Mouse (Mus musculus): Measurements from ENCODE around the gene Plg. TPM values are rescaled to one million over a fixed set of nuclear protein-coding genes. Genes with fewer than 3 reads are reported as not detected.

Plg gene
- polyA plus RNA-seq, 1 experiment from 2014 or later, result 0.10 TPM

DNA sequence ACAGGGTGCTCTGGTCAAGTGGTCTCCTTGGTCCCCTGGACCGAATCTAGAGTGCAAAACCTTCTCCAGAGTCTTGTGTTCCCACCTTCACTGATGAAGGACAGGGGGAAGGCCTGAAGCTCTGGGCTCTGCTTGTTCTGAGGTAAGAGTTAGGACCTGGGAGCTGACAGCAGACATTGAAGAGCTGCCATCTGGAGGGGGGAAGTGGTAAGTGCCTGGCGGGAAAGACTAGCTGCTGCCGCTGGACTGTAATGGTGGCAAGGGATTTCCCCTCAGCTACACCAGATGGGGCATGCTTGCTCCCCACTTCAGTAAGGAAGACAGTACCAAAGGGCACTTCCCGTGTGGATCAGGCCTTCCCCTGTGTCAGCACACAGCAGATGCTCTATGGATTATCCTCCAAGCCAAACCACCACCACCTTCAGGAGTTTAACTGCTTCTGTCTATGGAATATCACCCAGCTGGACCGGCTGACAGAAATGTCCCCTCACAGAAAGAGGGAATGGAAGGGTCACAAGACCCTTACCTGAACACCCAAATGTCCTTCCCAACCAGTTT is 11.0 kb upstream of the Plg start:
- Histone ChIP-seq H3K4me2 (no peak overlapping the region), H3K4me3 (replicated peaks) (no peak overlapping the region), H3K9me3 (replicated peaks) (no peaks in the 10 kb centered on the region), H3K9ac (replicated peaks) (no peak overlapping the region), H3K36me3 (no peaks in the 10 kb centered on the region), H3K27me3 (replicated peaks) (no peaks in the 10 kb centered on the region), H3K27ac (replicated peaks) (no peak overlapping the region), H3K4me1 (peaks cover 6% of the 10 kb centered on the region; the same call in 1 of the 2 replicates)
- 37% methylated on average over 5 of the region's 5 CpGs for WGBS
- ATAC-seq (ENCODE audit: low FRiP score), result peak; percentile 78

DNA sequence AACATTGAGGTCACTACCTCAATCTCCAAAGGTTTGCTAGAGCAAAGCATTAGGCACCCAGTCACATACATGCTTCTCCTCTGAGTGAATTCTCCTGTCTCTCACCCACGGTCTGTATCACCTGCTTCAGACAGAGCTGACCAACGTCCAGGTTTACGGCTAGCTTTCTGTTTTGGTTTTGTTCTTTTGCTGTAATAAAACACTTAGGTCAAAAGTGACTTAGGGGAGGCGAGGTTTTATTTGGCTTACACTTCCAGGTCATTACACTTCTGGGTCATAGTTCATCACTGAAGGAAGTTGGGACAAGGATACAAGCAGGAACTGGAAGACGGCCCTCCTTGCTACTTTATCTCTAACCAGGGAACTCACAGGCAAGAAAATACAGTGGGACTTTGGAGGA is 9.0 kb upstream of the Plg start:
- H3K4me1 ChIP-seq, result peaks cover 6% of the 10 kb centered on the region; the same call in 1 of the 2 replicates
- no peak overlapping the region for H3K27ac ChIP-seq (replicated peaks)
- no peaks in the 10 kb centered on the region for H3K27me3 ChIP-seq (replicated peaks)
- no peak overlapping the region for H3K9ac ChIP-seq (replicated peaks)
- no peak for ATAC-seq (ENCODE audit: low FRiP score)
- H3K4me3 ChIP-seq (replicated peaks), result no peak overlapping the region
- no peaks in the 10 kb centered on the region for H3K9me3 ChIP-seq (replicated peaks)
- WGBS, result 34% methylated on average over 5 of the region's 5 CpGs
- no peak overlapping the region for H3K4me2 ChIP-seq
- no peaks in the 10 kb centered on the region for H3K36me3 ChIP-seq

DNA sequence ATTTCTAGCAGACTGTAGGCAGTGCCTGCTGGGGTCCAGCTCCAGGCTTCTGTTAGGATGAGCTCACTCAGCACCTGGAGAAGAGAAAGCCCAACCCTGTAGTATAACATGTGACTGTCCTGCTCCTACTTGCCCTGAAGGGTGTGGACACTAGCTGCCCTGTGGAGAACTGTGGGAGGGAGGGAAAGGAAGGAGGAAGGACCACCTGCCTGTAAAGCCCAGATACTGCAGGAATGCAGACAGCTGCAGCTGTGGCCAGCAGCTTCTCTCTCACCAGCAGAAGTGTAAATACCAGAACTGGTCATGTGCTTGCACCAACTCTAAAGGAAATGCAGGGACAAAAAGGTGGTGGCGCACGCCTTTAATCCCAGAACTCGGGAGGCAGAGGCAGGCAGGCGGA is 8.1 kb upstream of the Plg start:
- H3K4me2 ChIP-seq, result no peak overlapping the region
- H3K27ac ChIP-seq (replicated peaks), result no peak overlapping the region
- WGBS, result 87% methylated on average over 4 of the region's 4 CpGs
- H3K4me1 ChIP-seq, result peaks cover 6% of the 10 kb centered on the region; the same call in 1 of the 2 replicates
- no peaks in the 10 kb centered on the region for H3K36me3 ChIP-seq
- H3K9ac ChIP-seq (replicated peaks), result no peak overlapping the region
- no peak for ATAC-seq (ENCODE audit: low FRiP score)
- H3K4me3 ChIP-seq (replicated peaks), result no peak overlapping the region
- H3K9me3 ChIP-seq (replicated peaks), result no peaks in the 10 kb centered on the region
- H3K27me3 ChIP-seq (replicated peaks), result no peaks in the 10 kb centered on the region

DNA sequence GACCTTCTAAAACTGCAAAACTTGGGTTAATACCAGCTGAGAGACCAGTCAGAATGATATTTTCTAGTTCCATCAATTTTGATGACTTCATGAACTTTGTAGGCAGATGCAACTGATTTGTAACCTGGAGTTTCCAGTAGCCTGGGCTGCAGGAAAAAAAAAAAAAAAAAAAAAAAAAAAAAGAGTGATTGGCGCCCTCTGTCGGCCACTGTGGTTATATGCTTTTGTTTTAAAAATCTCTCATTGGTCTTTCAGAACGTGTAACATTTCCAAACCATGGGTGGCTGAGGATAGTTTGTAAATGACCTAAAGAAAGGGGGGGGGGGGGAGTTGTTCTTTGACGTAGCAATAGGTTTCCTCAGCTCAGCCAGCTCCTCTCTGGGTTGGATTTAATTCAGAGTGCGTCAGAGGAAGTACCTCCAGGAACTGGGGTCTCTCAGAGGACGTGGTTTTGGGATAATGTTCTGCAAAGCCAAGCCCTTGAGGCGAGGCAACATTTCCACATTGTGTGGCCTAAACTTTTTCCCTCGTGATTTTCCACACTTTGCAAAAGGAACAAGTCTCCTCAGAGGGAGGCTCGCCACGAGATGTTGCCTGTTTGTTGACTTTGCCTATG is 7.0 kb upstream of the Plg start:
- Histone ChIP-seq H3K9me3 (replicated peaks) (no peaks in the 10 kb centered on the region), H3K27me3 (replicated peaks) (no peaks in the 10 kb centered on the region), H3K9ac (replicated peaks) (no peak overlapping the region), H3K27ac (replicated peaks) (no peak overlapping the region), H3K4me2 (peak overlapping the region; percentile 37), H3K4me1 (peaks cover 6% of the 10 kb centered on the region; the same call in 1 of the 2 replicates), H3K4me3 (replicated peaks) (no peak overlapping the region), H3K36me3 (no peaks in the 10 kb centered on the region)
- WGBS, result 36% methylated on average over 10 of the region's 10 CpGs
- ATAC-seq (ENCODE audit: low FRiP score), result no peak

DNA sequence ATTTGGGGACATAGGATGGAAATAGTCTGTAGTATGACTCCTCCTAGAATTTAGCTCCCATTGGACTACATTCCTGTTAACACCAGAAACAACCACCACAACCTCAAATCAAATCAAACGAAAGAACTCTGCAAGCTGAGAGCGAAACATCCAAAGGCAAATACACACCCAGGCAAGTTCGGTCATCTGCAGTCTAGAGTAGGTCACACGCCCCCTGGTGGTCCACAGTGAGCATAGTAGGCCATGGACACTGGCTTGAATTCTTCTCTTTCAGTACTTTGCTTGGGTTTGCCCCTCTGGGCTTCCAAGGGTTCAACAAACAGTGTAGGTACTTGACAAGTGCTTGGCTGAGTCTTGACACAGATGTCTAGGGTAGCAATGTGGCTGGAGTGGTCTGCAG is 6.4 kb upstream of the Plg start:
- peaks cover 6% of the 10 kb centered on the region; the same call in 1 of the 2 replicates for H3K4me1 ChIP-seq
- no peak overlapping the region for H3K9ac ChIP-seq (replicated peaks)
- no peaks in the 10 kb centered on the region for H3K27me3 ChIP-seq (replicated peaks)
- H3K4me3 ChIP-seq (replicated peaks), result no peak overlapping the region
- no peak overlapping the region for H3K27ac ChIP-seq (replicated peaks)
- peak overlapping the region; percentile 37 for H3K4me2 ChIP-seq
- ATAC-seq (ENCODE audit: low FRiP score), result peak; percentile 37; the same call in 1 of the 2 replicates
- no peaks in the 10 kb centered on the region for H3K9me3 ChIP-seq (replicated peaks)
- H3K36me3 ChIP-seq, result no peaks in the 10 kb centered on the region
- 28% methylated on average over 4 of the region's 4 CpGs for WGBS

DNA sequence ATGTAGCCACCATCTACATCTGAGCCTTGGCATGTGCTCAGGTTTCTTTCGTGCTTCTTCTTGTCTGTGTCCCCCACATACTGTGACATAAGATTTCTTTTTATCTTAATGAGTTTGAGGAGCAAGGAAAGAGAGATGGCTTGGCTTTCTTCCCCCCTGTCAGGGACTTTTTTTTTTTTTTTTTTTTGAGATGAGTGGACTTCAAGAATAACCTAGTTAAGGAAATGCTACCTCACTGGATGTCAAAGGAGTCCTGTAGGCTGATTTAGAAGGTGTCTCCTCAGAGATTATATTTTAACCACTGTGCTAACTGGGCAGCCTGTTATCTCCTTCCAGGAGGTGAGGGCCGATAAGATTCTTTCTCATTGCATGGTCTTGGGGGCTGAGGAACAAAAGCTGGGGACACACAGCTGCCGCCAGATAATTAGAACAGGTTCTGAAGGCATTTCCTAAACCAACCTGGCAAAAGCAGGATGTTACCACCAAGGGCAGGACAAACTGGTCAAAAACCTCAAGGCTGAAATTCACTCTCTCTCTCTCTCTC is 4.7 kb upstream of the Plg start:
- 82% methylated on average over 3 of the region's 3 CpGs for WGBS
- Histone ChIP-seq H3K4me2 (no peak overlapping the region), H3K4me1 (peaks cover 6% of the 10 kb centered on the region; the same call in 1 of the 2 replicates), H3K9ac (replicated peaks) (no peak overlapping the region), H3K27me3 (replicated peaks) (no peaks in the 10 kb centered on the region), H3K9me3 (replicated peaks) (no peaks in the 10 kb centered on the region), H3K4me3 (replicated peaks) (no peak overlapping the region), H3K36me3 (no peaks in the 10 kb centered on the region), H3K27ac (replicated peaks) (no peak overlapping the region)
- ATAC-seq (ENCODE audit: low FRiP score), result no peak

DNA sequence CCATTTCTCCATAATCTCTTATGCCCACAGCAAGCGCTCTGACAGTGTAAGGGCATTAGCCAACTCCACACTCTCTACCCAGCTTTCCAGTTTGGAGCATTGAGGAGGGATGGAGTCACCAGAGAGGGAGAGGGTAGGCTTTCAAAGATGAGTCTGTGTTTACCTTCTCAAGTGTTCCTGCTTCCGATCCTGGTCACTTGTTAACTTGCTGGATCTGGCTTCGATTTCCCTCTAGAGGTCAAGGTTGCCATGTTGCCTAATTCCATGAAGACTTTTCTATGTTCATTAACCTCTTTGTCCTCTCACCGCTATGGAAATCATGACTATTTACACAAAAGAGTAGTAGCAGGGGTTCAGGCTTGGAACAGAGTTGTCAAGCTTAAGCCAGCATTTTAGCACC is 1.9 kb downstream of the Plg start:
- H3K27me3 ChIP-seq (replicated peaks), result no peaks in the 10 kb centered on the region
- no peak overlapping the region for H3K4me3 ChIP-seq (replicated peaks)
- no peak overlapping the region for H3K9ac ChIP-seq (replicated peaks)
- no peak overlapping the region for H3K4me2 ChIP-seq
- WGBS, result 95% methylated on average over 4 of the region's 4 CpGs
- no peak overlapping the region for H3K27ac ChIP-seq (replicated peaks)
- no peak for ATAC-seq (ENCODE audit: low FRiP score)
- no peaks in the 10 kb centered on the region for H3K36me3 ChIP-seq
- no peaks in the 10 kb centered on the region for H3K9me3 ChIP-seq (replicated peaks)
- H3K4me1 ChIP-seq, result 0 out of 2 replicates have a peak, but pooled peaks cover 3% of the 10 kb centered on the region

DNA sequence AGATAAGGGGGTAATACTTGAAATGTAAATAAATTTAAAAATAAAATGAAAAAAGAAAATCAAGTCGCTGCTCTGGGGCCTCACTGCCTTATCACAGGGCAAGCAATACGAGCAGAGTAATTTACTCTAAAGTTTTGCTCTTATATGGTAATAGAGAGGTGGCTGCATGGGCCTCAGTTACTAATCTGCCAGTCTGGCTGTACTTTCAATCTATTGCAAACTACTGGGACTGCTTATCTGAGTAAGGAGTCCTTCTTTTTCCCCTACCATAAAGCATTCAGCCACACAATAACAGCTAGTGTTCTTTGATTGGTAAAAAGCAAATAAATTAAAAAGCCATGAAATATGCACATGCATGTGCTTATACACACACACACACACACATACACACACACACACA is 3.2 kb downstream of the Plg start:
- WGBS, result 89% methylated on average over 2 of the region's 2 CpGs

DNA sequence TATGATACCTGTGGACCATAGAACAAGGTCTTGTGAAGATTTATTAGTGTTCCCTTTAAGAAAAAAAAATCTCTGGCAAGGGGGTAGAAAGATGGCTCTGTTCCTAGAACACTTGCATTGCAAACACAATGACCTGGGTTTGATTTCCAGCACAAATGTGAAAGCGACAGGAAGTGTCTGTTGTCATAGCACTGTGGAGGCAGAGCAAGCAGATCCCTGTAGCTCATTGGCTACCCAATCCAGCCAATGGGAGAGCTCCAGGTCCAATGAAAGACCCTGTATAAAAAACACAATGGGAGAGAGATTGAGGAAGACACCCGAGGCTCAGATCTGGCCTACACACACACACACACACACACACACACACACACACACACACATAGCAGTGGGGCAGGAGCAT is 4.1 kb downstream of the Plg start:
- 14% methylated on average over 2 of the region's 2 CpGs for WGBS
- H3K9me3 ChIP-seq (replicated peaks), result no peaks in the 10 kb centered on the region
- H3K9ac ChIP-seq (replicated peaks), result no peak overlapping the region
- no peaks in the 10 kb centered on the region for H3K36me3 ChIP-seq
- peak; percentile 80 for ATAC-seq (ENCODE audit: low FRiP score)
- H3K27me3 ChIP-seq (replicated peaks), result no peaks in the 10 kb centered on the region
- H3K27ac ChIP-seq (replicated peaks), result no peak overlapping the region
- H3K4me3 ChIP-seq (replicated peaks), result no peak overlapping the region
- no peak overlapping the region for H3K4me2 ChIP-seq
- H3K4me1 ChIP-seq, result 0 out of 2 replicates have a peak, but pooled peaks cover 3% of the 10 kb centered on the region

More for the DNA sequence above, 3.2 kb downstream of the Plg start:
- no peak for ATAC-seq (ENCODE audit: low FRiP score)
- Histone ChIP-seq H3K9ac (replicated peaks) (no peak overlapping the region), H3K36me3 (no peaks in the 10 kb centered on the region), H3K27me3 (replicated peaks) (no peaks in the 10 kb centered on the region), H3K4me1 (0 out of 2 replicates have a peak, but pooled peaks cover 3% of the 10 kb centered on the region), H3K9me3 (replicated peaks) (no peaks in the 10 kb centered on the region), H3K27ac (replicated peaks) (no peak overlapping the region), H3K4me3 (replicated peaks) (no peak overlapping the region), H3K4me2 (no peak overlapping the region)

DNA sequence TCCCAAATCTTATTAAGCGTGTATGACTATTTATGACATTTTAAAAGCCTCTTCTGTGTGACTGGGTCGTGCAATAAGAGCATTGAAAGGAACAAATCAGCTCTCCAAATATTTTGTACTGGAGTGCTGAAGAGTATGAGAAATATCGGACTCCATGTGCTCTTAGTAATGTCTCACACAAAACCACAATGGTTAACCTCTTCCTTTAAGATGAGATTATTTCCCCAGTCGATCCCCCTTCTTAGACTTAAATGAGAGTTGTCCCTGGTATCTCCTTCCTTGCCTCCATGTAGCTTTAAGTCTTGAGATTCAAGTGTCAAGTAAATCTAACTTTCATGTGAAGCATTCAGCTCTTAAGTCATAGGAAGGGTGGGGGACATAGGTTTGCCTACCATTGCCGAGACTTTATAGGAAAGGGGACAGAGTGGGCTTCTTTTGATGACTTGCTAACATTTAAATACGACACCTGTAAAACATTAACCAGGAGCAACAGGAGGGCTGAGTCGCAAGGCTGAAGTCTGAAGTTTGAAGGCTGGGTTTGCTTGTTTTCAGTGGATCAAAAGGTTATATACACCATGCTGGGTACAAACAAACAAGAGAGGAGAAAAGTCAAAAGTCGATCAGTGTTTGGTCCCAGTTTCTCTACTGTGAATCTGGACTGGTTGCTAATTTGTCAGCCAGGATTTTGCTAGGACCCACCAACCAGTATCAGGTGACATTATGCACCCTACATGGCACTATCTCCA is 6.8 kb downstream of the Plg start:
- H3K4me1 ChIP-seq, result 0 out of 2 replicates have a peak, but pooled peaks cover 3% of the 10 kb centered on the region
- H3K36me3 ChIP-seq, result no peaks in the 10 kb centered on the region
- H3K27me3 ChIP-seq (replicated peaks), result no peaks in the 10 kb centered on the region
- WGBS, result 58% methylated on average over 8 of the region's 8 CpGs
- no peak overlapping the region for H3K27ac ChIP-seq (replicated peaks)
- no peaks in the 10 kb centered on the region for H3K9me3 ChIP-seq (replicated peaks)
- H3K4me2 ChIP-seq, result no peak overlapping the region
- no peak overlapping the region for H3K9ac ChIP-seq (replicated peaks)
- no peak overlapping the region for H3K4me3 ChIP-seq (replicated peaks)
- ATAC-seq (ENCODE audit: low FRiP score), result no peak

DNA sequence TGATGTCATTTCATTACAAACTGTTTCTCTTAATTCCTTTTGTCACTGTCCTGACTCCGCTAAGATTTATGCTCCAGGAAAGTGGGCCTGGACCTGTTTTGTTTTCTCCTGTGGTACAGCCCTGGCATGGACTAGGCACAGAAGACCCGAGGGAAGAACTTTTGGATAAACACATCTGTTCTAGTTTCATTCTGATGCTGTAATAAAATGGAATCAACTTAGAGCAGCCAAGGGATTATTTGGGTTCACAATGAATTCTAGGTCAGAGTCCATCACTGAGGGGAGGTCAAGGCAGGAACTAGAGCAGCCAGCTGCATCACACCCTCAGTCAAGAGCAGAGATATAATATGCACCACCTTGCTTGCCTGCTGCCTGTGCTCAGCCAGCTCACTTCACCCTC is 9.4 kb downstream of the Plg start:
- 83% methylated on average over 2 of the region's 2 CpGs for WGBS
- Histone ChIP-seq H3K36me3 (no peaks in the 10 kb centered on the region), H3K9me3 (replicated peaks) (no peaks in the 10 kb centered on the region), H3K4me1 (no peaks in the 10 kb centered on the region), H3K27me3 (replicated peaks) (no peaks in the 10 kb centered on the region), H3K4me3 (replicated peaks) (no peak overlapping the region), H3K4me2 (no peak overlapping the region), H3K27ac (replicated peaks) (no peak overlapping the region), H3K9ac (replicated peaks) (no peak overlapping the region)
- ATAC-seq (ENCODE audit: low FRiP score), result no peak

DNA sequence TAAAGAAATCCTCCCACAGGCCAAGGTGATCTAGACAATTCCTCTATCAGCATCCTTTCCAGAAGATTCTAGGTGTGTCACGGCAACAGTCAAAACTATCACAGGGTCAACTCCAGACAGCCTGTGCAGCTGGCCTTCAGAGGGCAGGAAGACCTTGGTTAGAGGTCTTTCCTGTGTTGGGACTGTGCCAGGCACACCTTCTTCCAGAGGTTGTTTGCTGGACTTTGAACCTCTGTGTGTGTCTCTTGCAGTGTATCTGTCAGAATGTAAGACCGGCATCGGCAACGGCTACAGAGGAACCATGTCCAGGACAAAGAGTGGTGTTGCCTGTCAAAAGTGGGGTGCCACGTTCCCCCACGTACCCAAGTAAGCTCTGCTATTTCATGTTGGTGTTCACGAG is 9.8 kb downstream of the Plg start:
- no peak overlapping the region for H3K4me3 ChIP-seq (replicated peaks)
- WGBS, result 96% methylated on average over 7 of the region's 7 CpGs
- no peaks in the 10 kb centered on the region for H3K9me3 ChIP-seq (replicated peaks)
- ATAC-seq (ENCODE audit: low FRiP score), result no peak
- H3K27ac ChIP-seq (replicated peaks), result no peak overlapping the region
- H3K36me3 ChIP-seq, result no peaks in the 10 kb centered on the region
- H3K4me1 ChIP-seq, result no peaks in the 10 kb centered on the region
- H3K27me3 ChIP-seq (replicated peaks), result no peaks in the 10 kb centered on the region
- no peak overlapping the region for H3K9ac ChIP-seq (replicated peaks)
- H3K4me2 ChIP-seq, result no peak overlapping the region
